In the genomic region with DNA sequence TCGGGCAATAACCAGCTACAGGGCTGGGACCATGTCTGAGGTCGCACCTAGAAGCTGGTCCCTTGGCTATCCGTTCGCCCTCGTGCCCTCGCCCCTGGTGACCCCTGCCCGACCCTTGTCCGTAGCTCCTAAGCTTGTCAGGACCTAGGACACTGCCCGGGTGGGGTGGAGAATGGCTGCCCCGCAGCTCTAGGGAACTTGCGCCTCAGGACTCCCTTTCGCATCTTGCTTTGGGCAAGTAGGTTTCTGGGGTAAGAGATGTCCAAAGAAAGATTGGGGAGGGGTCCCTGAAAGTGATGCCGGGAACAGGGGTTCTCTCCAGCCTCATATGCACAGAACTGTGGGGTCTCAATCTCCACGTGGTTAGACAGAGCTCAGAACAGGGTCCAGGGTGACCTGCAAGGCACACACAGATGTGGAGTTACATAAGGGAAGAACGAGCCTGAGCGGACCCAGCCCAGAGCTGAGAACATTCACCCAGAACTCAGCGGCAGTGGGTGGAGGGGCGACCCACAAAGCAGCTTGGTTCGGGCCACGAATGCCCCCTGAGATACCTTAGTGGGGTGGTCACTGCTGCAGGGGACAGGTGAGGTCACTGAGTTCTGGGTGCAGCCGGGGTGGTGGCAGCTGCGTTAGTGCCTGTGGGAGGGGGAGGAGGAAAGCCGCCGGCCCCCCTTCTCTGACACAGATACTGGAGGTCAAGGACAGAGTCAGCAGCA, we compare ENCODE assay signal across 8 mouse cellular contexts. TPM values are rescaled to one million over a fixed set of nuclear protein-coding genes. Genes with fewer than 3 reads are reported as not detected.
DNase-seq lines count a peak whose midpoint lies in the region; ATAC-seq and TF ChIP-seq lines count a peak whose summit lies in the region.

No protein-coding gene starts in this region.

- in situ Hi-C loops in ES-E14 (cut with MboI; ENCODE audit: low sequenced_read_pairs in 2 of 2, unreplicated experiment in 2 of 2) = no loop called here

- H3K4me1 ChIP-seq in heart, embryonic 11.5 days (ENCODE audit: control insufficient read depth, insufficient read depth, low read length) = peaks cover 9% of the 10 kb centered on the region
- H3K4me1 ChIP-seq in ES-E14 (ENCODE audit: control insufficient read depth in 2 of 2, insufficient read depth in 2 of 2, low read length in 2 of 2, poor library complexity in 1 of 2) = peaks cover 2 to 18% of the 10 kb centered on the region in 2 experiments; a peak in 2 of 4 replicates
- H3K4me1 ChIP-seq in heart, embryonic 15.5 days (replicated peaks) = peaks cover 27% of the 10 kb centered on the region
- peaks cover 12% of the 10 kb centered on the region for H3K4me1 ChIP-seq in liver, postnatal 0 days (ENCODE audit: insufficient read depth)

- 9% methylated on average over 24 of the region's 24 CpGs for WGBS in heart, embryonic 11.5 days (ENCODE audit: insufficient replicate concordance)
- WGBS in heart, embryonic 15.5 days = 11% methylated on average over 24 of the region's 24 CpGs
- WGBS in liver, postnatal 0 days (ENCODE audit: insufficient replicate concordance) = 8% methylated on average over 23 of the region's 24 CpGs

- H3K9me3 ChIP-seq in heart, embryonic 11.5 days (replicated peaks; ENCODE audit: control insufficient read depth, low read length) = no peaks in the 10 kb centered on the region
- no peaks in the 10 kb centered on the region for H3K9me3 ChIP-seq in ES-E14 (ENCODE audit: control insufficient read depth, insufficient read depth, low read depth, low read length)
- H3K9me3 ChIP-seq in heart, embryonic 15.5 days (replicated peaks) = no peaks in the 10 kb centered on the region
- H3K9me3 ChIP-seq in liver, postnatal 0 days (ENCODE audit: low read length) = no peaks in the 10 kb centered on the region

- H3K4me3 ChIP-seq in heart, embryonic 11.5 days (ENCODE audit: low read depth, low read length) = peak overlapping the region; percentile 54
- peak overlapping the region; percentile 38 to 39; a peak in 2 of 4 replicates for H3K4me3 ChIP-seq in ES-E14 (ENCODE audit: insufficient read depth in 1 of 2, low read depth in 1 of 2, low read length in 2 of 2, poor library complexity in 1 of 2, severe bottlenecking in 1 of 2)
- H3K4me3 ChIP-seq in heart, embryonic 15.5 days = peak overlapping the region; percentile 60
- H3K4me3 ChIP-seq in liver, postnatal 0 days (ENCODE audit: low read depth, low read length) = peak overlapping the region; percentile 53; the same call in 1 of the 2 replicates

- H3K27me3 ChIP-seq in heart, embryonic 11.5 days (ENCODE audit: control insufficient read depth, insufficient read depth, low read length) = peaks cover 61% of the 10 kb centered on the region
- H3K27me3 ChIP-seq in heart, embryonic 15.5 days = peaks cover 62% of the 10 kb centered on the region
- H3K27me3 ChIP-seq in liver, postnatal 0 days (ENCODE audit: insufficient read depth, low read length) = peaks cover 60% of the 10 kb centered on the region

- DNase-seq in heart, adult 8-10 months (ENCODE audit: low spot score) = no peak
- DNase-seq in ES-E14 (ENCODE audit: low read depth, low spot score) = no peak
- no peak for DNase-seq in liver, postnatal 0 days
- DNase-seq in right cerebral cortex, adult 2 months (ENCODE audit: low spot score in 2 of 2) = no peak
- no peak for DNase-seq in layer of hippocampus, postnatal 36 days
- DNase-seq in layer of hippocampus, postnatal 10 days (ENCODE audit: low spot score in 2 of 2) = no peak

- peak; percentile 41 for ATAC-seq in heart, embryonic 11.5 days (replicated peaks; ENCODE audit: insufficient number of reproducible peaks, low FRiP score, low TSS enrichment)
- ATAC-seq in heart, embryonic 15.5 days (replicated peaks; ENCODE audit: insufficient number of reproducible peaks, insufficient read depth, low FRiP score, low read depth) = no peak
- ATAC-seq in liver, postnatal 0 days = no peak; the same call in 1 of the 2 replicates

- TF ChIP-seq CTCF in liver, postnatal 0 days (IDR thresholded peaks at IDR 0.05; ENCODE audit: low read depth) = no peak

- no peak overlapping the region for H3K27ac ChIP-seq in heart, embryonic 11.5 days (ENCODE audit: low read depth, low read length)
- no peak overlapping the region for H3K27ac ChIP-seq in ES-E14 (ENCODE audit: insufficient read depth, low read depth, low read length, poor library complexity, severe bottlenecking)
- H3K27ac ChIP-seq in heart, embryonic 15.5 days = no peak overlapping the region
- H3K27ac ChIP-seq in liver, postnatal 0 days (ENCODE audit: low read depth) = no peak overlapping the region

- H3K9ac ChIP-seq in heart, embryonic 11.5 days (ENCODE audit: low read depth, low read length) = no peak overlapping the region
- no peak overlapping the region for H3K9ac ChIP-seq in ES-E14 (ENCODE audit: insufficient read depth, low read depth, low read length, poor library complexity, severe bottlenecking)
- no peak overlapping the region for H3K9ac ChIP-seq in heart, embryonic 15.5 days
- H3K9ac ChIP-seq in liver, postnatal 0 days (replicated peaks) = no peak overlapping the region

- no peaks in the 10 kb centered on the region for H3K36me3 ChIP-seq in heart, embryonic 11.5 days (ENCODE audit: control insufficient read depth, insufficient read depth, low read length)
- H3K36me3 ChIP-seq in ES-E14 (ENCODE audit: control insufficient read depth, insufficient read depth, low read length, poor library complexity, severe bottlenecking) = no peaks in the 10 kb centered on the region
- no peaks in the 10 kb centered on the region for H3K36me3 ChIP-seq in heart, embryonic 15.5 days
- no peaks in the 10 kb centered on the region for H3K36me3 ChIP-seq in liver, postnatal 0 days (replicated peaks; ENCODE audit: insufficient read depth, low read length)

- TF ChIP-seq EP300 in liver, postnatal 0 days (IDR thresholded peaks at IDR 0.05; ENCODE audit: low read depth) = no peak

- peak overlapping the region; percentile 94 for H3K4me2 ChIP-seq in heart, embryonic 11.5 days
- peak overlapping the region; percentile 99 for H3K4me2 ChIP-seq in heart, embryonic 15.5 days
- H3K4me2 ChIP-seq in liver, postnatal 0 days (ENCODE audit: low read depth, low read length) = peak overlapping the region; percentile 78

TF ChIP-seq in ES-E14, 5 proteins besides CTCF, POLR2A, EP300 and RAD21:
- no peak for TF ChIP-seq MAFK (IDR thresholded peaks at IDR 0.05; ENCODE audit: insufficient read depth, low read depth, low read length)
- TF ChIP-seq CHD2 (IDR thresholded peaks at IDR 0.05; ENCODE audit: low read depth, low read length) = no peak
- no peak for TF ChIP-seq HCFC1 (IDR thresholded peaks at IDR 0.05; ENCODE audit: borderline replicate concordance, insufficient read depth, low read length)
- no peak for TF ChIP-seq ZC3H11A (IDR thresholded peaks at IDR 0.05; ENCODE audit: borderline replicate concordance, low read depth, low read length)
- TF ChIP-seq ZNF384 (IDR thresholded peaks at IDR 0.05; ENCODE audit: low read depth, low read length) = no peak

RNA-seq across cellular contexts. Expression of gene Hrh3, which starts 0.5 kb away (rescaled TPM):
- not detected in 2 replicates for polyA plus RNA-seq in heart, embryonic 11.5 days (2014; fragmentation: Nextera tagmentation; extraction: Ambion mirVana)
- under 1 TPM in 1 of 4 experiments, not detected in 3; 0.22 TPM for total RNA-seq in heart, adult 8-10 months (2022)
- total RNA-seq in ES-E14 (2012; rRNA removed) = 0.49 and 1.1 TPM in 2 replicates
- not detected in 2 replicates for polyA plus RNA-seq in heart, embryonic 15.5 days (2015; fragmentation: Nextera tagmentation; extraction: Ambion mirVana)
- not detected in 2 replicates for polyA plus RNA-seq in liver, postnatal 0 days (2015; fragmentation: Nextera tagmentation; extraction: Ambion mirVana)
- total RNA-seq in layer of hippocampus, postnatal 36 days (2021) = 10 to 100 TPM; 42.8 to 44.2 TPM
- total RNA-seq in layer of hippocampus, postnatal 10 days (2021) = 10 to 100 TPM; 15.3 to 16.2 TPM

RNA-seq across cellular contexts. Expression of gene Osbpl2, which starts 14.3 kb away (rescaled TPM):
- 33.4 and 36.1 TPM in 2 replicates for polyA plus RNA-seq in heart, embryonic 11.5 days (2014; fragmentation: Nextera tagmentation; extraction: Ambion mirVana)
- 10 to 100 TPM; 38.2 to 44.9 (median 39.7) TPM for total RNA-seq in heart, adult 8-10 months (2022)
- 12.2 and 12.3 TPM in 2 replicates for total RNA-seq in ES-E14 (2012; rRNA removed)
- polyA plus RNA-seq in heart, embryonic 15.5 days (2015; fragmentation: Nextera tagmentation; extraction: Ambion mirVana) = 31.5 and 36.9 TPM in 2 replicates
- polyA plus RNA-seq in liver, postnatal 0 days (2015; fragmentation: Nextera tagmentation; extraction: Ambion mirVana) = 9.6 and 10.5 TPM in 2 replicates
- 10 to 100 TPM; 46.0 to 46.8 TPM for total RNA-seq in layer of hippocampus, postnatal 36 days (2021)
- total RNA-seq in layer of hippocampus, postnatal 10 days (2021) = 10 to 100 TPM; 53.2 to 54.4 TPM

RNA-seq across cellular contexts. Expression of gene Mtg2, which starts 34.4 kb away (rescaled TPM):
- polyA plus RNA-seq in heart, embryonic 11.5 days (2014; fragmentation: Nextera tagmentation; extraction: Ambion mirVana) = 24.6 and 27.3 TPM in 2 replicates
- 10 to 100 TPM; 29.1 to 34.0 (median 30.1) TPM for total RNA-seq in heart, adult 8-10 months (2022)
- total RNA-seq in ES-E14 (2012; rRNA removed) = 33.9 and 35.3 TPM in 2 replicates
- polyA plus RNA-seq in heart, embryonic 15.5 days (2015; fragmentation: Nextera tagmentation; extraction: Ambion mirVana) = 24.4 and 25.8 TPM in 2 replicates
- 9.6 and 9.8 TPM in 2 replicates for polyA plus RNA-seq in liver, postnatal 0 days (2015; fragmentation: Nextera tagmentation; extraction: Ambion mirVana)
- total RNA-seq in layer of hippocampus, postnatal 36 days (2021) = 10 to 100 TPM; 18.3 to 25.3 TPM
- total RNA-seq in layer of hippocampus, postnatal 10 days (2021) = 10 to 100 TPM; 15.0 to 17.7 TPM
